In genomic region chr19:15200792-15201191, GRCm38 (mm10) we compare ENCODE assay signal across 18 mouse cellular contexts.
DNase-seq lines count a peak whose midpoint lies in the region; ATAC-seq and TF ChIP-seq lines count a peak whose summit lies in the region.
"Had no signal": no experiment of that assay in that cellular context is flagged by ENCODE, and none has a peak within 500 bp of the region (broad histone marks: within the 10 kb centered on the region; RNA-seq: fewer than 3 reads in every experiment).

No protein-coding gene starts in this region.

- H3K36me3 ChIP-seq in forebrain, embryonic 10.5 days (replicated peaks): no peaks in the 10 kb centered on the region
- H3K36me3 ChIP-seq in forebrain, postnatal 0 days (ENCODE audit: insufficient read depth): no peaks in the 10 kb centered on the region
- H3K36me3 ChIP-seq in forebrain, embryonic 14.5 days (ENCODE audit: control insufficient read depth, insufficient read depth, low read length): no peaks in the 10 kb centered on the region
- no peaks in the 10 kb centered on the region for H3K36me3 ChIP-seq in midbrain, embryonic 14.5 days (ENCODE audit: control insufficient read depth, insufficient read depth, low read length)
- H3K36me3 ChIP-seq in intestine, embryonic 15.5 days: no peaks in the 10 kb centered on the region
- H3K36me3 ChIP-seq: heart, embryonic 15.5 days; limb, embryonic 13.5 days; liver, embryonic 12.5 days had no signal

- WGBS in forebrain, embryonic 10.5 days: 72% methylated on average over 4 of the region's 4 CpGs
- WGBS in forebrain, postnatal 0 days: 54% methylated on average over 4 of the region's 4 CpGs
- 62% methylated on average over 4 of the region's 4 CpGs for WGBS in forebrain, embryonic 14.5 days
- WGBS in midbrain, embryonic 14.5 days: 49% methylated on average over 4 of the region's 4 CpGs
- 71% methylated on average over 4 of the region's 4 CpGs for WGBS in intestine, embryonic 15.5 days

- H3K27ac ChIP-seq in forebrain, embryonic 10.5 days: peak overlapping the region; percentile 51; the same call in 1 of the 2 replicates
- H3K27ac ChIP-seq in forebrain, postnatal 0 days (ENCODE audit: low read depth, low read length): no peak overlapping the region
- H3K27ac ChIP-seq in layer of hippocampus, adult 2 months: peak overlapping the region; percentile 54; the same call in 1 of the 2 replicates
- H3K27ac ChIP-seq in forebrain, embryonic 14.5 days (ENCODE audit: low read depth, low read length): peak overlapping the region; percentile 52; the same call in 1 of the 2 replicates
- peak overlapping the region; percentile 21 for H3K27ac ChIP-seq in midbrain, embryonic 14.5 days (replicated peaks; ENCODE audit: low read depth, low read length)
- no peak overlapping the region for H3K27ac ChIP-seq in intestine, embryonic 15.5 days
- H3K27ac ChIP-seq: heart, embryonic 15.5 days; limb, embryonic 13.5 days; liver, embryonic 12.5 days had no signal

- H3K9ac ChIP-seq in forebrain, postnatal 0 days: no peak overlapping the region
- no peak overlapping the region for H3K9ac ChIP-seq in forebrain, embryonic 14.5 days (ENCODE audit: low read length)
- H3K9ac ChIP-seq in midbrain, embryonic 14.5 days (replicated peaks; ENCODE audit: low read length): no peak overlapping the region
- no peak overlapping the region for H3K9ac ChIP-seq in intestine, embryonic 15.5 days
- H3K9ac ChIP-seq: heart, embryonic 15.5 days; limb, embryonic 13.5 days; liver, embryonic 12.5 days had no signal

- ATAC-seq in forebrain, postnatal 0 days: no peak
- peak; percentile 18; the same call in 1 of the 2 replicates for ATAC-seq in forebrain, embryonic 14.5 days
- ATAC-seq in midbrain, embryonic 14.5 days (ENCODE audit: low FRiP score, low TSS enrichment): no peak
- no peak for ATAC-seq in intestine, embryonic 15.5 days
- ATAC-seq: liver, embryonic 12.5 days had no signal

- TF ChIP-seq CTCF in forebrain, postnatal 0 days (IDR thresholded peaks at IDR 0.05; ENCODE audit: low read depth): no peak
- no peak for TF ChIP-seq CTCF in layer of hippocampus, adult 2 months (conservative IDR thresholded peaks at IDR 0.05)

- H3K27me3 ChIP-seq in forebrain, embryonic 10.5 days (ENCODE audit: poor library complexity, severe bottlenecking): no peaks in the 10 kb centered on the region
- H3K27me3 ChIP-seq in forebrain, postnatal 0 days (ENCODE audit: insufficient read depth, low read length): no peaks in the 10 kb centered on the region
- H3K27me3 ChIP-seq in forebrain, embryonic 14.5 days (replicated peaks; ENCODE audit: control insufficient read depth, insufficient read depth, low read length): no peaks in the 10 kb centered on the region
- no peaks in the 10 kb centered on the region for H3K27me3 ChIP-seq in midbrain, embryonic 14.5 days (ENCODE audit: control insufficient read depth, insufficient read depth, low read length)
- H3K27me3 ChIP-seq in intestine, embryonic 15.5 days (replicated peaks): no peaks in the 10 kb centered on the region
- H3K27me3 ChIP-seq: heart, embryonic 15.5 days; limb, embryonic 13.5 days; liver, embryonic 12.5 days had no signal

- peaks cover 15% of the 10 kb centered on the region for H3K4me1 ChIP-seq in forebrain, embryonic 10.5 days
- H3K4me1 ChIP-seq in forebrain, postnatal 0 days (ENCODE audit: insufficient read depth): no peaks in the 10 kb centered on the region
- H3K4me1 ChIP-seq in forebrain, embryonic 14.5 days (ENCODE audit: control insufficient read depth, insufficient read depth, low read length): peaks cover 11% of the 10 kb centered on the region; the same call in 1 of the 2 replicates
- peaks cover 15% of the 10 kb centered on the region for H3K4me1 ChIP-seq in midbrain, embryonic 14.5 days (ENCODE audit: control insufficient read depth, insufficient read depth, low read length)
- no peaks in the 10 kb centered on the region for H3K4me1 ChIP-seq in intestine, embryonic 15.5 days (replicated peaks)
- H3K4me1 ChIP-seq: heart, embryonic 15.5 days; limb, embryonic 13.5 days; liver, embryonic 12.5 days had no signal

- H3K4me3 ChIP-seq in forebrain, embryonic 10.5 days: no peak overlapping the region
- H3K4me3 ChIP-seq in forebrain, postnatal 0 days (ENCODE audit: low read depth, low read length): no peak overlapping the region
- no peak overlapping the region for H3K4me3 ChIP-seq in layer of hippocampus, adult 2 months
- H3K4me3 ChIP-seq in forebrain, embryonic 14.5 days (ENCODE audit: low read depth, low read length): no peak overlapping the region
- H3K4me3 ChIP-seq in midbrain, embryonic 14.5 days (replicated peaks; ENCODE audit: low read depth, low read length): no peak overlapping the region
- H3K4me3 ChIP-seq in intestine, embryonic 15.5 days (replicated peaks): no peak overlapping the region
- H3K4me3 ChIP-seq: heart, embryonic 15.5 days; limb, embryonic 13.5 days; liver, embryonic 12.5 days had no signal

- H3K4me2 ChIP-seq in forebrain, postnatal 0 days (ENCODE audit: low read depth): no peak overlapping the region
- H3K4me2 ChIP-seq in forebrain, embryonic 14.5 days (ENCODE audit: low read length): no peak overlapping the region
- H3K4me2 ChIP-seq in midbrain, embryonic 14.5 days (ENCODE audit: low read length): no peak overlapping the region
- no peak overlapping the region for H3K4me2 ChIP-seq in intestine, embryonic 15.5 days (replicated peaks)
- H3K4me2 ChIP-seq: heart, embryonic 15.5 days; limb, embryonic 13.5 days; liver, embryonic 12.5 days had no signal

- H3K9me3 ChIP-seq in forebrain, embryonic 10.5 days: no peaks in the 10 kb centered on the region
- H3K9me3 ChIP-seq in forebrain, postnatal 0 days (ENCODE audit: low read length): no peaks in the 10 kb centered on the region
- H3K9me3 ChIP-seq in forebrain, embryonic 14.5 days (replicated peaks; ENCODE audit: control insufficient read depth, low read length): no peaks in the 10 kb centered on the region
- H3K9me3 ChIP-seq in midbrain, embryonic 14.5 days (ENCODE audit: control insufficient read depth, low read length): no peaks in the 10 kb centered on the region
- H3K9me3 ChIP-seq in intestine, embryonic 15.5 days: no peaks in the 10 kb centered on the region
- H3K9me3 ChIP-seq: heart, embryonic 15.5 days; limb, embryonic 13.5 days; liver, embryonic 12.5 days had no signal

- no peak for DNase-seq in forebrain, embryonic 10.5 days (ENCODE audit: extremely low spot score, low spot score)
- DNase-seq in forebrain, postnatal 0 days: no peak
- DNase-seq in layer of hippocampus, adult 2 months (ENCODE audit: low spot score in 2 of 2): no peak
- no peak for DNase-seq in layer of hippocampus, adult 8-10 months (ENCODE audit: low spot score in 2 of 2)
- peak; percentile 26 for DNase-seq in forebrain, embryonic 14.5 days (ENCODE audit: low spot score)
- DNase-seq in midbrain, embryonic 14.5 days: peak; percentile 26
- DNase-seq in gastrocnemius, adult 8-10 months (ENCODE audit: low spot score in 2 of 2): no peak
- DNase-seq: adrenal gland, postnatal 25 days; cerebellum, adult 11 months; heart, postnatal 36 days; kidney, adult 9 months; lung, adult 18-20 months; right cerebral cortex, postnatal 25 days; thymus, postnatal 14 days had no signal

Comparison
In these comparisons a context has a peak if more than half of its experiments do, and no peak if none do; other contexts are left out.
1. DNase-seq: peak in forebrain, embryonic 14.5 days (single experiment) and midbrain, embryonic 14.5 days (single experiment); none in forebrain, embryonic 10.5 days (single experiment), forebrain, postnatal 0 days (single experiment), layer of hippocampus, adult 2 months (0 of 2), layer of hippocampus, adult 8-10 months (0 of 2) and gastrocnemius, adult 8-10 months (0 of 2).
2. H3K27ac ChIP-seq: peak in forebrain, embryonic 10.5 days (single experiment), layer of hippocampus, adult 2 months (single experiment), forebrain, embryonic 14.5 days (single experiment) and midbrain, embryonic 14.5 days (single experiment); none in forebrain, postnatal 0 days (single experiment) and intestine, embryonic 15.5 days (single experiment).